Mouse (Mus musculus) bone marrow, adult 2 months (tissue): ENCODE measurements around the gene Heyl.

ENCODE experiments used
- CTCF ChIP-seq: fragments of 200-500 bp; IDR thresholded peaks from 2 replicates; pipeline ENCODE4 v1.5.1; 2011; ENCODE audit warnings: low read length, control low read depth; ENCODE audit not compliant: control insufficient read depth, insufficient read depth
- POLR2A ChIP-seq: fragments of 200-500 bp; IDR thresholded peaks from 2 replicates; pipeline ENCODE4 v1.6.1; 2011; ENCODE audit warnings: low read depth, mild to moderate bottlenecking, control low read depth, low read length, borderline replicate concordance; ENCODE audit not compliant: control insufficient read depth

DNA sequence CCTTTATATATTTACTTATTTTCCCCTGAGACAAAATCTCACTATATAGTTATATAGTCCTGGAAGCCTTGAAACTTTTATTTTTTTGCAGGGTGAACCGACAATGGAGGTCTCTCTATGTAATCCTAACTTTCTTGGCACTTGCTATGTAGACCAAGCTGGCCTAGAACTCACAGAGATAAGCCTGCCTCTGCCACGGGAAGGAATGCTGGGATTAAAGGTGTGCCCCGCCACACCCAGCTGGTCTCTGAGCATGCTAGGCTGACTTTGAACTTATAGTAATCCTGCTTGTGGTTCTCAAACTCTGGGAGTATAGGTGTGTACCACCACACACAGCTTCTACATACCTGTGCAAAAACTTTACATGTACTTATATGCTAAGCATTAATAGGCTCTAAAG lies 46.8 kb downstream of the Heyl start:
- TF ChIP-seq CTCF (no peak), POLR2A (no peak)
